Mouse (Mus musculus) urinary bladder, postnatal 14 days (tissue): ENCODE measurements around the gene 4931440F15Rik.

Experiments used
- DNase-seq: peaks from one replicate; pipeline ENCODE4 v3.0.0; 2021; ENCODE audit warnings: low spot score

Gene 4931440F15Rik

GRCm38 (mm10) chr11:29801432-29802427 lies 23.7 kb downstream of the 4931440F15Rik start:
- no peak for DNase-seq

- DNase-seq: no peak
These were observed 25.6 kb downstream of the 4931440F15Rik start for GRCm38 (mm10) chr11:29799839-29800238.

- no peak for DNase-seq
These were observed 30.4 kb downstream of the 4931440F15Rik start for GRCm38 (mm10) chr11:29795106-29795505.

- no peak for DNase-seq
These were observed 31.0 kb downstream of the 4931440F15Rik start for GRCm38 (mm10) chr11:29794475-29794874.

- DNase-seq: no peak
These were observed 34.7 kb downstream of the 4931440F15Rik start for GRCm38 (mm10) chr11:29790796-29791195.

- no peak for DNase-seq
These were observed 36.4 kb downstream of the 4931440F15Rik start for GRCm38 (mm10) chr11:29788921-29789638.

- no peak for DNase-seq
These were observed 37.0 kb downstream of the 4931440F15Rik start for GRCm38 (mm10) chr11:29788499-29788898.

- no peak for DNase-seq
These were observed 38.0 kb downstream of the 4931440F15Rik start for GRCm38 (mm10) chr11:29787473-29787872.

GRCm38 (mm10) chr11:29786583-29787219 lies 38.8 kb downstream of the 4931440F15Rik start:
- DNase-seq: no peak

GRCm38 (mm10) chr11:29779409-29780026 lies 46.0 kb downstream of the 4931440F15Rik start:
- no peak for DNase-seq

GRCm38 (mm10) chr11:29778936-29779335 lies 46.5 kb downstream of the 4931440F15Rik start:
- DNase-seq: no peak

- no peak for DNase-seq
These were observed 47.5 kb downstream of the 4931440F15Rik start for GRCm38 (mm10) chr11:29777964-29778363.

GRCm38 (mm10) chr11:29774760-29775159 lies 50.7 kb downstream of the 4931440F15Rik start:
- DNase-seq: no peak

- DNase-seq: no peak
These were observed 51.2 kb downstream of the 4931440F15Rik start for GRCm38 (mm10) chr11:29774296-29774695.
